22 mouse cellular contexts compared by ENCODE assay signal in the genomic region with DNA sequence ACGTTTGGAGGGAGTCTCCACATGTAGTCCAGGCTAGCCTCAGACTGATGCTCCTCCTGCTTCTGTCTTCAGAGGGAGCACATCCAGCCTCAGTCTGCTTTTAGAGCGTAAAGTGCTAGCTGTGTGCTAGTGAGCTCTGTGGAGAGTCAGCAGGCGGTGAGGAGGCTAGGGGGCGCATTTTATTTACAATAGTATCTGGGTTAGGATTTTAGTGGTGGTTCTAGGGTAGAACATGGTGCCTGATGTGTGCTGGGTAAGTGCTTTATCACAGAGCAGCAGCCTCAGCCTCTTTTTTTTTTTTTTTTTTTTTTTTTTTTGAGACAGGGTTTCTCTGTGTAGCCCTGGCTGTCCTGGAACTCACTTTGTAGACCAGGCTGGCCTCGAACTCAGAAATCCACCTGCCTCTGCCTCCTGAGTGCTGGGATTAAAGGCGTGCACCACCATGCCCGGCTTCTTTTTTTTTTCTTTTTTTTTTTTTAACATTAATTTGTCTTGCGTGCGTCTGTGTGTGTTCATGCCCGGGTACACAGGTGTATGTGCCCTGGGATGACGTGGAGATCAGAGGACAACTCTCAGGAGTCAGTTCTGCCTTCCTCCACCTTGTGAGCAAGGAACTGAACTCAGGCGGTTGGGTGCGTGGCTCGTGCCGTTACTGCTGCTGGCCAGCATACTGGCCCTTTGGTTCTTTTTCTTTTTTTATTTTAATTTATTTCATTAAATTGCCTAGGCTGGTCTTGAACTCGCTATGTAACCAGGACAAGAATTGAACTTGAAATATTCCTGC. TPM values are rescaled to one million over a fixed set of nuclear protein-coding genes. Genes with fewer than 3 reads are reported as not detected.
DNase-seq lines count a peak whose midpoint lies in the region; ATAC-seq and TF ChIP-seq lines count a peak whose summit lies in the region.
"Had no signal": no experiment of that assay in that cellular context is flagged by ENCODE, and none has a peak within 500 bp of the region (broad histone marks: within the 10 kb centered on the region; RNA-seq: fewer than 3 reads in every experiment).

No protein-coding gene starts in this region.

- WGBS in liver, embryonic 13.5 days (ENCODE audit: insufficient replicate concordance): 74% methylated on average over 15 of the region's 16 CpGs

- no peaks in the 10 kb centered on the region for H3K27me3 ChIP-seq in liver, embryonic 13.5 days
- H3K27me3 ChIP-seq: embryonic facial prominence, embryonic 12.5 days; forebrain, embryonic 15.5 days; midbrain, embryonic 13.5 days; neural tube, embryonic 15.5 days had no signal

- H3K36me3 ChIP-seq in liver, embryonic 13.5 days: peaks cover 22% of the 10 kb centered on the region

- H3K4me1 ChIP-seq in liver, embryonic 13.5 days (replicated peaks): peaks cover 24% of the 10 kb centered on the region
- H3K4me1 ChIP-seq: embryonic facial prominence, embryonic 12.5 days; limb, embryonic 10.5 days; midbrain, embryonic 13.5 days had no signal

- intact Hi-C loops in gastrocnemius, adult 2 months (cut with DNase I): no loop called here

- H3K9ac ChIP-seq in liver, embryonic 13.5 days: no peak overlapping the region
- H3K9ac ChIP-seq: embryonic facial prominence, embryonic 12.5 days; forebrain, embryonic 15.5 days; midbrain, embryonic 13.5 days; neural tube, embryonic 15.5 days had no signal

- no peak overlapping the region for H3K4me2 ChIP-seq in liver, embryonic 13.5 days
- H3K4me2 ChIP-seq: embryonic facial prominence, embryonic 12.5 days; forebrain, embryonic 15.5 days; midbrain, embryonic 13.5 days; neural tube, embryonic 15.5 days had no signal

- peak; percentile 10 for DNase-seq in thymus, postnatal 14 days
- DNase-seq in thymus, postnatal 4 days: no peak
- peak; percentile 74 for DNase-seq in kidney, adult 9 months
- no peak for DNase-seq in liver, embryonic 13.5 days
- DNase-seq in cerebellum, postnatal 10 days: no peak
- DNase-seq in gastrocnemius, adult 2 months: no peak
- DNase-seq in urinary bladder, adult 18-20 months (ENCODE audit: low spot score in 2 of 2): no peak
- DNase-seq: adrenal gland, postnatal 14 days; cerebellum, adult 18-20 months; heart, postnatal 4 days; lung, adult 2 months; lung, postnatal 4 days; right cerebral cortex, postnatal 25 days; thymus, postnatal 25 days had no signal

- no peak overlapping the region for H3K27ac ChIP-seq in liver, embryonic 13.5 days
- no peak overlapping the region for H3K27ac ChIP-seq in gastrocnemius, adult 2 months
- H3K27ac ChIP-seq: embryonic facial prominence, embryonic 12.5 days; forebrain, embryonic 15.5 days; hindbrain, postnatal 0 days; limb, embryonic 10.5 days; midbrain, embryonic 13.5 days; neural tube, embryonic 15.5 days had no signal

- TF ChIP-seq CTCF in gastrocnemius, adult 2 months (IDR thresholded peaks at IDR 0.05): no peak

- ATAC-seq in liver, embryonic 13.5 days (ENCODE audit: low read depth): peak; percentile 75
- ATAC-seq: forebrain, embryonic 15.5 days; hindbrain, postnatal 0 days; midbrain, embryonic 13.5 days had no signal

- no peak overlapping the region for H3K4me3 ChIP-seq in liver, embryonic 13.5 days (replicated peaks)
- H3K4me3 ChIP-seq in gastrocnemius, adult 2 months: no peak overlapping the region
- H3K4me3 ChIP-seq: embryonic facial prominence, embryonic 12.5 days; forebrain, embryonic 15.5 days; layer of hippocampus, adult 2 months; limb, embryonic 10.5 days; midbrain, embryonic 13.5 days; neural tube, embryonic 15.5 days had no signal

- no peaks in the 10 kb centered on the region for H3K9me3 ChIP-seq in liver, embryonic 13.5 days (replicated peaks)
- H3K9me3 ChIP-seq: embryonic facial prominence, embryonic 12.5 days; forebrain, embryonic 15.5 days; G1E; limb, embryonic 10.5 days; midbrain, embryonic 13.5 days; neural tube, embryonic 15.5 days had no signal

RNA-seq across cellular contexts. Expression of gene Dync1li1, which starts 11.5 kb away (rescaled TPM):
- 23.2 and 24.9 TPM in 2 replicates for polyA plus RNA-seq in liver, embryonic 13.5 days (2015; fragmentation: Nextera tagmentation; extraction: Ambion mirVana)
- 10 to 100 TPM; 33.7 to 36.5 TPM for total RNA-seq in gastrocnemius, adult 2 months (2021)

RNA-seq across cellular contexts. Expression of gene Cmtm6, which starts 30.8 kb away (rescaled TPM):
- 21.9 and 27.0 TPM in 2 replicates for polyA plus RNA-seq in liver, embryonic 13.5 days (2015; fragmentation: Nextera tagmentation; extraction: Ambion mirVana)
- total RNA-seq in gastrocnemius, adult 2 months (2021): 1 to 10 TPM; 7.3 to 7.9 TPM

Comparison
In these comparisons a context has a peak if more than half of its experiments do, and no peak if none do; other contexts are left out.
1. DNase-seq: peak in thymus, postnatal 14 days (single experiment) and kidney, adult 9 months (single experiment); none in thymus, postnatal 4 days (single experiment), liver, embryonic 13.5 days (single experiment), cerebellum, postnatal 10 days (0 of 2), gastrocnemius, adult 2 months (single experiment) and urinary bladder, adult 18-20 months (0 of 2).